Mouse (Mus musculus) MEL (cell line): ENCODE results near the gene Prkch. TPM values are rescaled to one million over a fixed set of nuclear protein-coding genes. Genes with fewer than 3 reads are reported as not detected.

Experiments used
- DNase-seq: peaks from one replicate; pipeline ENCODE4 v3.0.0; 2011; ENCODE audit warnings: low read depth, low spot score
- H3K27ac ChIP-seq: 2 replicates; pipeline ENCODE4 v1.5.1; 2012; ENCODE audit warnings: low read depth, mild to moderate bottlenecking, control low read depth, low read length, moderate library complexity; ENCODE audit not compliant: control insufficient read depth
- H3K27me3 ChIP-seq, 2 experiments: fragments of 150-350 bp in 1 of 2; sonication (generic) in 1 of 2; 2 replicates each; pipeline ENCODE4 v1.6.1; 2012; ENCODE audit warnings: low read length in 2 of 2, mild to moderate bottlenecking in 2 of 2, improper control_type of control experiment in 1 of 2, moderate library complexity in 1 of 2; ENCODE audit not compliant: insufficient read depth in 2 of 2, control insufficient read depth in 1 of 2
- H3K36me3 ChIP-seq, 2 experiments: 2 replicates each; pipeline ENCODE4 v1.6.1; 2012 to 2014; ENCODE audit warnings: low read length in 2 of 2, improper control_type of control experiment in 1 of 2, inconsistent platforms in 1 of 2, mild to moderate bottlenecking in 1 of 2; ENCODE audit not compliant: insufficient read depth in 2 of 2, control insufficient read depth in 1 of 2
- H3K4me1 ChIP-seq, 2 experiments: fragments of 150-350 bp in 1 of 2; sonication (generic) in 1 of 2; 2 replicates each; pipeline ENCODE4 v1.6.1; 2012; ENCODE audit warnings: low read length in 2 of 2, improper control_type of control experiment in 1 of 2, mild to moderate bottlenecking in 1 of 2; ENCODE audit not compliant: insufficient read depth in 2 of 2, control insufficient read depth in 1 of 2
- H3K4me3 ChIP-seq, 2 experiments: fragments of 150-350 bp in 1 of 2; sonication (generic) in 1 of 2; 2 replicates each; pipeline ENCODE4 v1.5.1; 2012; ENCODE audit warnings: low read depth in 2 of 2, low read length in 2 of 2, mild to moderate bottlenecking in 2 of 2, moderate library complexity in 2 of 2, control low read depth in 1 of 2, improper control_type of control experiment in 1 of 2; ENCODE audit not compliant: control insufficient read depth in 1 of 2, insufficient read depth in 1 of 2
- H3K79me2 ChIP-seq: 2 replicates; pipeline ENCODE4 v1.6.1; 2012; ENCODE audit warnings: mild to moderate bottlenecking, low read length, moderate library complexity; ENCODE audit not compliant: control insufficient read depth, poor library complexity, insufficient read depth
- H3K9ac ChIP-seq: 2 replicates; pipeline ENCODE4 v1.6.1; 2012; ENCODE audit warnings: low read depth, mild to moderate bottlenecking, control low read depth, low read length, moderate library complexity; ENCODE audit not compliant: control insufficient read depth, poor library complexity, severe bottlenecking
- H3K9me3 ChIP-seq: fragments of 150-350 bp; sonication (generic); replicated peaks from 2 replicates; pipeline ENCODE4 v1.6.1; 2012; ENCODE audit warnings: mild to moderate bottlenecking, low read length, improper control_type of control experiment, moderate library complexity; ENCODE audit not compliant: insufficient read depth
- CHD2 ChIP-seq: IDR thresholded peaks from 2 replicates; pipeline ENCODE4 v1.6.1; 2011; ENCODE audit warnings: low read length, improper control_type of control experiment
- CTCF ChIP-seq, 3 experiments: IDR thresholded peaks in 2 of 3; conservative IDR thresholded peaks in 1 of 3; 2 replicates each; pipeline ENCODE4 v1.5.1; 2011 to 2012; ENCODE audit warnings: low read length in 3 of 3, low read depth in 2 of 3, mild to moderate bottlenecking in 2 of 3, improper control_type of control experiment in 1 of 3, inconsistent platforms in 1 of 3, mixed read lengths in 1 of 3, moderate library complexity in 1 of 3; ENCODE audit not compliant: control insufficient read depth in 1 of 3, insufficient read depth in 1 of 3, poor library complexity in 1 of 3, severe bottlenecking in 1 of 3
- E2F4 ChIP-seq: IDR thresholded peaks from 2 replicates; pipeline ENCODE4 v1.6.1; 2011; ENCODE audit warnings: low read depth, low read length, improper control_type of control experiment, borderline replicate concordance
- EP300 ChIP-seq, 2 experiments: IDR thresholded peaks; 2 replicates each; pipeline ENCODE4 v1.6.1; 2011; ENCODE audit warnings: improper control_type of control experiment in 2 of 2, low read length in 2 of 2, low read depth in 1 of 2, mild to moderate bottlenecking in 1 of 2
- ETS1 ChIP-seq: IDR thresholded peaks from 2 replicates; pipeline ENCODE4 v1.6.1; 2012; ENCODE audit warnings: low read depth, mild to moderate bottlenecking, inconsistent platforms, low read length, improper control_type of control experiment, moderate library complexity
- GABPA ChIP-seq: IDR thresholded peaks from 2 replicates; pipeline ENCODE4 v1.6.1; 2012; ENCODE audit warnings: low read depth, mild to moderate bottlenecking, inconsistent platforms, low read length, improper control_type of control experiment, moderate library complexity
- HCFC1 ChIP-seq: IDR thresholded peaks from 2 replicates; pipeline ENCODE4 v1.6.1; 2012; ENCODE audit warnings: low read depth, mild to moderate bottlenecking, inconsistent platforms, low read length, improper control_type of control experiment, moderate library complexity
- KAT2A ChIP-seq: conservative IDR thresholded peaks from 2 replicates; pipeline ENCODE4 v1.6.1; 2012; ENCODE audit warnings: low read depth, low read length, improper control_type of control experiment, inconsistent platforms
- MAX ChIP-seq: IDR thresholded peaks from 2 replicates; pipeline ENCODE4 v1.6.1; 2011; ENCODE audit warnings: low read length, improper control_type of control experiment
- MEF2A ChIP-seq: IDR thresholded peaks from 2 replicates; pipeline ENCODE4 v1.6.1; 2014; ENCODE audit warnings: low read depth, mild to moderate bottlenecking, inconsistent platforms, low read length, improper control_type of control experiment; ENCODE audit not compliant: poor library complexity, insufficient replicate concordance, severe bottlenecking; ENCODE audit errors: extremely low read depth
- MXI1 ChIP-seq: IDR thresholded peaks from 2 replicates; pipeline ENCODE4 v1.6.1; 2011; ENCODE audit warnings: mild to moderate bottlenecking, low read depth, low read length, improper control_type of control experiment
- MYC ChIP-seq: IDR thresholded peaks from 2 replicates; pipeline ENCODE4 v1.6.1; 2011; ENCODE audit warnings: low read depth, mild to moderate bottlenecking, low read length, improper control_type of control experiment, moderate library complexity
- NRF1 ChIP-seq: IDR thresholded peaks from 2 replicates; pipeline ENCODE4 v1.6.1; 2014; ENCODE audit warnings: low read depth, mild to moderate bottlenecking, inconsistent platforms, low read length, improper control_type of control experiment, moderate library complexity; ENCODE audit not compliant: poor library complexity, insufficient read depth, severe bottlenecking
- POLR2AphosphoS2 ChIP-seq: IDR thresholded peaks from 2 replicates; pipeline ENCODE4 v1.6.1; 2011; ENCODE audit warnings: low read length, improper control_type of control experiment
- POLR2AphosphoS5 ChIP-seq: IDR thresholded peaks from 2 replicates; pipeline ENCODE4 v1.6.1; 2012; ENCODE audit warnings: low read depth, borderline replicate concordance, mild to moderate bottlenecking, inconsistent platforms, low read length, moderate library complexity, mixed read lengths
- RCOR1 ChIP-seq: IDR thresholded peaks from 2 replicates; pipeline ENCODE4 v1.6.1; 2012; ENCODE audit warnings: low read depth, mild to moderate bottlenecking, inconsistent platforms, low read length, improper control_type of control experiment
- SIN3A ChIP-seq: IDR thresholded peaks from 2 replicates; pipeline ENCODE4 v1.6.1; 2012; ENCODE audit warnings: low read length, improper control_type of control experiment, inconsistent platforms
- SMC3 ChIP-seq: IDR thresholded peaks from 2 replicates; pipeline ENCODE4 v1.6.1; 2011; ENCODE audit warnings: low read depth, low read length, improper control_type of control experiment
- TCF12 ChIP-seq: IDR thresholded peaks from 2 replicates; pipeline ENCODE4 v1.6.1; 2014; ENCODE audit warnings: low read depth, mild to moderate bottlenecking, inconsistent platforms, low read length, improper control_type of control experiment, moderate library complexity
- USF1 ChIP-seq: IDR thresholded peaks from 2 replicates; pipeline ENCODE4 v1.6.1; 2014; ENCODE audit warnings: low read depth, mild to moderate bottlenecking, inconsistent platforms, low read length, improper control_type of control experiment, moderate library complexity
- USF2 ChIP-seq, 2 experiments: IDR thresholded peaks; 2 replicates each; pipeline ENCODE4 v1.6.1; 2011 to 2012; ENCODE audit warnings: improper control_type of control experiment in 2 of 2, low read length in 2 of 2, borderline replicate concordance in 1 of 2, inconsistent platforms in 1 of 2, low read depth in 1 of 2, mild to moderate bottlenecking in 1 of 2; ENCODE audit not compliant: insufficient read depth in 1 of 2
- ZKSCAN1 ChIP-seq: IDR thresholded peaks from 2 replicates; pipeline ENCODE4 v1.6.1; 2012; ENCODE audit warnings: low read depth, mild to moderate bottlenecking, inconsistent platforms, low read length, improper control_type of control experiment, moderate library complexity
- ZMIZ1 ChIP-seq: IDR thresholded peaks from 2 replicates; pipeline ENCODE4 v1.6.1; 2012; ENCODE audit warnings: low read depth, mild to moderate bottlenecking, inconsistent platforms, low read length, improper control_type of control experiment, moderate library complexity
- polyA plus RNA-seq, 2 experiments: library from polyadenylated mRNA; stranded (reverse) in 1 of 2; unstranded in 1 of 2; fragments of >175 nt in 1 of 2; fragments of >200 nt in 1 of 2; gene quantifications; 2 replicates each; pipeline versions ENCODE4 v1.2.1 to v1.2.4; 2012; ENCODE audit warnings: low replicate concordance in 2 of 2, low read depth in 1 of 2; ENCODE audit not compliant: insufficient read length in 2 of 2, insufficient read depth in 1 of 2, missing spikeins in 1 of 2
- total RNA-seq: library from RNA; depleted of rRNA; stranded (reverse); fragments of 300-350 nt; gene quantifications from 2 replicates; pipeline ENCODE4 v1.2.3, GENCODE M21; 2012

Prkch gene
- total and polyA plus RNA-seq, 3 experiments, result not detected

DNA sequence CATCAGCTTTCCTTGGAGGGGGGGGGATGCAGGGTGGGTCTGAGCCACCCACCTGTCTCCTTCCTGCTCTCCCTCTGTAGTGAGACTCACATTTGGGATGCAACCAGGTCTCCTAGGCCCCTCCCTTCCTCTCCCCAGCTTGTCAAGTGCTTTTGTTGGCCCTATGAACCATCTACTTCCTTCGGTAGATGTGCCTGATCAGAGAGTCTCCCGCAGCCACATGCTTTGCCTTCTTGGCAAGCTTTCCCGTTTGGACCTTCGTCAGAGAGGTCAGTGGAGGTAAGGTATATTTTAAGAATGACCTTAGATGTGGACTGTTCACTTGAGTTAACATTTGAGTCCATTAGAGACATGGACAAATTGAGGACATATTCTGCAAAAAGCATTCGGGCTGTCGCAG lies 184.9 kb downstream of the Prkch start:
- no peaks in the 10 kb centered on the region for H3K9me3 ChIP-seq
- no peak for DNase-seq
- TF ChIP-seq ZKSCAN1 (no peak), RCOR1 (no peak), ZMIZ1 (no peak), USF1 (no peak), HCFC1 (no peak), MXI1 (no peak), NRF1 (no peak), USF2 (IDR thresholded peaks at IDR 0.05; ENCODE audit: borderline replicate concordance in 1 of 2, insufficient read depth in 1 of 2, low read depth in 1 of 2, low read length in 2 of 2) (no peak), MAX (no peak), SMC3 (no peak)
- H3K9ac ChIP-seq, result no peak overlapping the region
- H3K27me3 ChIP-seq, result no peaks in the 10 kb centered on the region
- H3K36me3 ChIP-seq, result no peaks in the 10 kb centered on the region
- H3K4me1 ChIP-seq, result no peaks in the 10 kb centered on the region
- no peak overlapping the region for H3K27ac ChIP-seq
- H3K79me2 ChIP-seq, result no peaks in the 10 kb centered on the region
- H3K4me3 ChIP-seq, result no peak overlapping the region

DNA sequence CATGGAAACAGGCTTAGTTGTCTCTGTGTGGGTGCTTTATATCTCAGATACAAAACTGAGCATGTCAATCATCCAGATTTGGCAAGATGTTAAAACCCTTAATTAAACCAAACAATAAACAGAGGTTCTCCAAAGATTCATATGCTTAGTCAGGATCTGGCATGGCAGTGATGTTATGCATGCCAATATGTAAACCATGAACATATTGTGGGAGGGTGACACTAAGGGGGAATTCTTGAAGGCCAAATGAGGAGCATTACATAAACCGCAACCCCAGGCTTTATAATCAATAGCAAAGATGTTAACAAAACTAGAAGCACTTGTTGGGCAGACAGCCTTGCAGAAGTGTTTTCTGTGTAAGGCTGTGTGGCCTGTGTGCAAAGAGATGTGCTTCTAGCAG lies 186.2 kb downstream of the Prkch start:
- no peak overlapping the region for H3K4me3 ChIP-seq
- H3K4me1 ChIP-seq, result peaks cover 0 to 2% of the 10 kb centered on the region in 2 experiments; a peak in 2 of 4 replicates
- TF ChIP-seq POLR2AphosphoS2 (no peak), MEF2A (no peak), TCF12 (no peak), E2F4 (no peak), EP300 (IDR thresholded peaks at IDR 0.05; ENCODE audit: low read depth in 1 of 2, low read length in 2 of 2) (no peak), NRF1 (no peak), ETS1 (no peak), POLR2AphosphoS5 (no peak), ZKSCAN1 (no peak), MYC (no peak), MAX (no peak), HCFC1 (no peak), CHD2 (no peak), SIN3A (no peak), GABPA (no peak), RCOR1 (no peak), KAT2A (no peak), CTCF (IDR thresholded peaks at IDR 0.05 in 2 of 3, conservative IDR thresholded peaks at IDR 0.05 in 1 of 3; ENCODE audit: control insufficient read depth in 1 of 3, insufficient read depth in 1 of 3, low read depth in 2 of 3, low read length in 3 of 3, poor library complexity in 1 of 3, severe bottlenecking in 1 of 3) (no peak)
- H3K27ac ChIP-seq, result no peak overlapping the region
- H3K9me3 ChIP-seq, result no peaks in the 10 kb centered on the region
- no peaks in the 10 kb centered on the region for H3K79me2 ChIP-seq
- DNase-seq, result no peak
- H3K9ac ChIP-seq, result no peak overlapping the region
- H3K36me3 ChIP-seq, result no peaks in the 10 kb centered on the region
- H3K27me3 ChIP-seq, result no peaks in the 10 kb centered on the region
